Mouse (Mus musculus): Measurements from ENCODE around the gene Impg2. TPM values are rescaled to one million over a fixed set of nuclear protein-coding genes. Genes with fewer than 3 reads are reported as not detected.

Impg2 gene
- under 1 TPM; 0.62 to 0.67 TPM for total RNA-seq (2023)

GRCm38 (mm10) chr16:56204051-56204450, at the start of gene Impg2:
TSS of gene Impg2 (plus strand) at chr16:56204313.

Other genes with a start within 250 kb of the Impg2 start
- 100 to 1,000 TPM; 359 to 376 TPM for gene Rpl24, start 238.0 kb upstream of the Impg2 start, total RNA-seq (2023)
- gene Zbtb11, start 230.4 kb upstream of the Impg2 start, total RNA-seq (2023): 10 to 100 TPM; 28.1 to 29.4 TPM
- gene Pcnp, start 174.6 kb upstream of the Impg2 start, total RNA-seq (2023): 10 to 100 TPM; 74.8 to 88.1 TPM
- 1 to 10 TPM; 4.6 to 6.6 TPM for gene Trmt10c, start 166.5 kb upstream of the Impg2 start, total RNA-seq (2023)
- 10 to 100 TPM; 48.9 to 56.1 TPM for gene Senp7, start 156.0 kb upstream of the Impg2 start, total RNA-seq (2023)

Data from neutrophil, adult 59 days (primary cell).